Mouse (Mus musculus) heart, adult 2 months (tissue): ENCODE measurements at regions not wholly inside any gene's neighbourhood (a gene's known extent, or its start where the extent isn't known, plus 50 kb on each side); places are given as distances from the start of the nearest gene placed in this dataset.

ENCODE experiments used
- DNase-seq, 2 experiments: peaks; one replicate each; pipeline ENCODE4 v3.0.0; 2021
- H3K27ac ChIP-seq: fragments of 200-600 bp; 2 replicates; pipeline ENCODE4 v1.8.1; 2022
- H3K27me3 ChIP-seq: fragments of 200-500 bp; 2 replicates; pipeline ENCODE4 v1.6.1; 2012; ENCODE audit warnings: mild to moderate bottlenecking, low read length, inconsistent platforms, mixed read lengths; ENCODE audit not compliant: control insufficient read depth, insufficient read depth
- H3K36me3 ChIP-seq: fragments of 200-500 bp; 2 replicates; pipeline ENCODE4 v1.6.1; 2012; ENCODE audit warnings: low read length, inconsistent platforms; ENCODE audit not compliant: control insufficient read depth, insufficient read depth
- H3K4me1 ChIP-seq: fragments of 200-500 bp; 2 replicates; pipeline ENCODE4 v1.6.1; 2011; ENCODE audit warnings: low read length; ENCODE audit not compliant: control insufficient read depth, insufficient read depth
- H3K4me3 ChIP-seq: fragments of 200-600 bp; 2 replicates; pipeline ENCODE4 v1.8.1; 2022
- H3K79me2 ChIP-seq: fragments of 200-500 bp; replicated peaks from 2 replicates; pipeline ENCODE4 v1.6.1; 2012; ENCODE audit warnings: mild to moderate bottlenecking, inconsistent platforms, low read length, moderate library complexity, mixed read lengths; ENCODE audit not compliant: control insufficient read depth, insufficient read depth
- H3K9ac ChIP-seq: fragments of 200-500 bp; 2 replicates; pipeline ENCODE4 v1.6.1; 2012; ENCODE audit warnings: low read depth, mild to moderate bottlenecking, control low read depth, inconsistent platforms, low read length, mixed read lengths
- CTCF ChIP-seq: fragments of 200-600 bp; IDR thresholded peaks from 2 replicates; pipeline ENCODE4 v1.8.1; 2022; ENCODE audit warnings: antibody characterized with exemption, mild to moderate bottlenecking, moderate library complexity
- EP300 ChIP-seq: fragments of 200-500 bp; IDR thresholded peaks from 2 replicates; pipeline ENCODE4 v1.6.1; 2011; ENCODE audit warnings: low read depth, low read length, control low read depth; ENCODE audit not compliant: insufficient read depth
- POLR2A ChIP-seq: fragments of 200-500 bp; IDR thresholded peaks from 2 replicates; pipeline ENCODE4 v1.6.1; 2011; ENCODE audit warnings: mild to moderate bottlenecking, low read depth, low read length, control low read depth; ENCODE audit not compliant: insufficient read depth
- WGBS: fragments of 180-500 bp; shearing (Covaris S2); methylation state at CpG from one replicate; pipeline ENCODE4 v1.1.7; 2018; 5-methylcytosine and 5-hydroxymethylcytosine counted together
- intact Hi-C: fragments of 180-260 bp; cut with DNase I; formaldehyde crosslinking; loops from one replicate; pipeline ENCODE4 v1.15.1; 2025

DNA sequence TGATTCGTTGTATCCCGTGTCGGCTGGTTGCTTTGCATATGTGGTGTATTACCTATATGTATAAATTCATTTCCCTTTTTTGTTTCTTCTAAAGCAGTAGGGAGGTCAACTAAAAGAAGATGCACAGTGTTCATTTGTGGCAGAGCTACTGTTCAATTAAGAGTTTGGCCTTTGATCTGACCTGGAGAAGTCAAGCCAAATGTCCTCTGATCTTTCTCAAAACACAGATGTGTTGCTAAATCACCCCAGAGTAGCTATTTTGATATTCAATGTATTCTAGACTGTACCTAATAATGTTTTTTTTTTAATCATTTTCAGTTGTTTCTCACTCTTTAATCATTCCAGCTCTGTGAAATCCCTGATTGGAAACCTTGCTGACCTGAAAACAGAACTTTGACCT lies 87.9 kb upstream of the Elovl6 start:
- intact Hi-C loops, result no loop called here

GRCm38 (mm10) chr3:129445961-129446360 lies 86.2 kb upstream of the Elovl6 start:
- Histone ChIP-seq H3K4me1 (no peaks in the 10 kb centered on the region), H3K9ac (no peak overlapping the region), H3K27me3 (no peaks in the 10 kb centered on the region), H3K79me2 (no peaks in the 10 kb centered on the region), H3K36me3 (no peaks in the 10 kb centered on the region), H3K4me3 (no peak overlapping the region), H3K27ac (no peak overlapping the region)
- intact Hi-C loops, result no loop called here
- no peak for DNase-seq
- TF ChIP-seq CTCF (no peak), POLR2A (no peak), EP300 (no peak)
- 83% methylated on average over 6 of the region's 6 CpGs for WGBS

More for the DNA sequence above, 87.9 kb upstream of the Elovl6 start:
- no peak overlapping the region for H3K9ac ChIP-seq
- H3K36me3 ChIP-seq, result no peaks in the 10 kb centered on the region
- H3K27me3 ChIP-seq, result no peaks in the 10 kb centered on the region
- no peak overlapping the region for H3K27ac ChIP-seq
- H3K79me2 ChIP-seq, result no peaks in the 10 kb centered on the region
- H3K4me1 ChIP-seq, result no peaks in the 10 kb centered on the region
- WGBS, result 95% methylated on average over 3 of the region's 3 CpGs
- TF ChIP-seq CTCF (no peak), EP300 (no peak), POLR2A (no peak)
- no peak overlapping the region for H3K4me3 ChIP-seq
- no peak for DNase-seq

GRCm38 (mm10) chr3:129449928-129450327 lies 82.2 kb upstream of the Elovl6 start:
- Histone ChIP-seq H3K36me3 (no peaks in the 10 kb centered on the region), H3K9ac (no peak overlapping the region), H3K79me2 (no peaks in the 10 kb centered on the region), H3K27me3 (no peaks in the 10 kb centered on the region), H3K27ac (no peak overlapping the region), H3K4me3 (no peak overlapping the region), H3K4me1 (no peaks in the 10 kb centered on the region)
- intact Hi-C loops, result no loop called here
- 82% methylated on average over 4 of the region's 4 CpGs for WGBS
- DNase-seq, result no peak
- no peak for TF ChIP-seq EP300
- no peak for TF ChIP-seq POLR2A
- no peak for TF ChIP-seq CTCF

- Histone ChIP-seq H3K4me3 (no peak overlapping the region), H3K9ac (no peak overlapping the region), H3K36me3 (no peaks in the 10 kb centered on the region), H3K27ac (no peak overlapping the region), H3K27me3 (no peaks in the 10 kb centered on the region), H3K79me2 (no peaks in the 10 kb centered on the region), H3K4me1 (no peaks in the 10 kb centered on the region)
- DNase-seq, result no peak
- intact Hi-C loops, result no loop called here
- 72% methylated on average over 5 of the region's 5 CpGs for WGBS
- no peak for TF ChIP-seq CTCF
- no peak for TF ChIP-seq POLR2A
- no peak for TF ChIP-seq EP300
These were observed 81.5 kb upstream of the Elovl6 start for GRCm38 (mm10) chr3:129450671-129451070.

DNA sequence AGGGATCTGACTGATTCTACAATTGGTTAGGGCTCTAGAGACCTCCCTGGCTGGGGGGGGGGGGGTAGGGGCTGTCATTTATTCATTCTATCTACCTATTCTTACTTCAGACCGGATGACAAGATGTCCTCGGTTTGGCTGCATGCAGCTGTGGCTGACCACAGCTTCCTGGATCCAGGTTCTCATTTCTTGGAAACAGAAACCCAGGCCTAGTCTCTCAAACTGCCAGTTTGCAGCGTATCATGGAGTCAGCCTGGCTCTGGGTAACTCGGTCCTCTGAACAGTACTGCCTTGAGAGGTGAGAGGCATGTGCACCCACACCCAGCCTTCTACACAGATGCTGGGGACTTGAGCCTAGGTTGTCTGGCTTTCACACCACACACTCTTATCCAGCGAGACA lies 62.1 kb upstream of the Elovl6 start:
- no peaks in the 10 kb centered on the region for H3K36me3 ChIP-seq
- no peak for DNase-seq
- 78% methylated on average over 5 of the region's 5 CpGs for WGBS
- TF ChIP-seq CTCF (no peak), EP300 (no peak), POLR2A (no peak)
- no peaks in the 10 kb centered on the region for H3K27me3 ChIP-seq
- H3K4me3 ChIP-seq, result no peak overlapping the region
- no peaks in the 10 kb centered on the region for H3K79me2 ChIP-seq
- H3K9ac ChIP-seq, result no peak overlapping the region
- no peak overlapping the region for H3K27ac ChIP-seq
- intact Hi-C loops, result no loop called here
- no peaks in the 10 kb centered on the region for H3K4me1 ChIP-seq

DNA sequence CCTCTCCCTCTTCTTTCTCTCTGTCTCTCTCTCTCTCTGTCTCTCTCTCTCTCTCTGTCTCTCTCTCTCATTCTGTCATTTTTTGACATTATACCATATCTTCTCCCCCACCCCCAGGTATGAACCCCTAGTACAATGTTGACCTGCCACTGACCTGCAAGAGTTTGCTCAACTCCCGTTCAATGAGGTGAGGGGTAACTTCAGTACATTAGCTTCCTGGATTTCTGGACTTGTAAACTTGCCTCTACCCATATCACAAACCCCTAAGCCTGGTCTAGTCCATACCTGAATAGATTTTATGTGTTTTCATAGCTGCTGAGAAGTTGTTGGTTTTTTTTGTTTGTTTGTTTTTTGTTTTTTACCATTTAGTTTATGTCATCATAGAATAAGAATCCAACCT lies 60.8 kb upstream of the Elovl6 start:
- no peaks in the 10 kb centered on the region for H3K36me3 ChIP-seq
- H3K27me3 ChIP-seq, result no peaks in the 10 kb centered on the region
- WGBS, result 66% methylated on average over 1 of the region's 1 CpGs
- H3K79me2 ChIP-seq, result no peaks in the 10 kb centered on the region
- H3K27ac ChIP-seq, result no peak overlapping the region
- no peak overlapping the region for H3K9ac ChIP-seq
- H3K4me3 ChIP-seq, result no peak overlapping the region
- no peak for TF ChIP-seq POLR2A
- no peak for TF ChIP-seq EP300
- no peak for TF ChIP-seq CTCF
- H3K4me1 ChIP-seq, result no peaks in the 10 kb centered on the region
- DNase-seq, result no peak
- intact Hi-C loops, result no loop called here

- no peak overlapping the region for H3K27ac ChIP-seq
- no peak overlapping the region for H3K9ac ChIP-seq
- no peaks in the 10 kb centered on the region for H3K79me2 ChIP-seq
- 57% methylated on average over 10 of the region's 10 CpGs for WGBS
- DNase-seq, result no peak
- intact Hi-C loops, result no loop called here
- H3K4me3 ChIP-seq, result no peak overlapping the region
- H3K27me3 ChIP-seq, result no peaks in the 10 kb centered on the region
- no peaks in the 10 kb centered on the region for H3K4me1 ChIP-seq
- H3K36me3 ChIP-seq, result no peaks in the 10 kb centered on the region
- TF ChIP-seq POLR2A, result no peak
- TF ChIP-seq EP300, result no peak
- TF ChIP-seq CTCF, result no peak
These were observed 60.1 kb upstream of the Elovl6 start for GRCm38 (mm10) chr3:129472008-129472407.
